Mouse (Mus musculus): ENCODE data around the gene Gm14296. TPM values are rescaled to one million over a fixed set of nuclear protein-coding genes. Genes with fewer than 3 reads are reported as not detected.
"Not testable (repeated sequence)": the region's sequence is repeated elsewhere in the genome, so short reads cannot be mapped to it uniquely, and the experiment has no call there.

Gene Gm14296
- 4.1 and 7.3 TPM in 2 replicates for total RNA-seq (2014; rRNA removed; ENCODE audit: low replicate concordance)
- 3.4 and 5.7 TPM in 2 replicates for polyA plus RNA-seq (2015; fragmentation: Nextera tagmentation; extraction: Ambion mirVana)

DNA sequence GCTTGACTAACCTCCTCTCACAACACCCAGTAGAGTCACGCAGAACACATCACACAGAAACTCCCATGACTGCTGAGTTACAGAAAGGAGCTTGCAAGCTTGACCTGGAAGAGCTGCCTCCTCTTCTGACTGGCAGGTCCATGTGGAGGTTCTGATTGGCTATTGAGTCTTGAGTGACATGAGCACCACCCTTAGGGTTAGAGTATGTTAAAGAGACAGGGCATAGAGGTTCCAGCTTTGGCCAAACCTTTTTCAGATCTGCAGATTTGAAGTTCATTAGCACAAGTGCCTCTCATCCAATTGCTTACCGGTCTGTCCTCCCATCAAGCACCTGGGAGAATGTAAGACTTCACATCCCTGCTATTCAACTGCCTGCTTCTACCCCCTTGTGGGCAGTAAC, at the start of gene Gm14296:
TSS of gene Gm14296 (minus strand) at position 101 of the 400 bp plus-strand sequence.
- H3K4me1 ChIP-seq (ENCODE audit: control insufficient read depth, insufficient read depth); H3K4me3 ChIP-seq (ENCODE audit: low read depth, low read length); ATAC-seq (ENCODE audit: insufficient read depth, low read depth); DNase-seq (ENCODE audit: low spot score); H3K9ac ChIP-seq (replicated peaks; ENCODE audit: low read depth, low read length); H3K9me3 ChIP-seq (replicated peaks; ENCODE audit: control insufficient read depth, low read length); H3K36me3 ChIP-seq (replicated peaks; ENCODE audit: control insufficient read depth, insufficient read depth, low read length); H3K4me2 ChIP-seq (ENCODE audit: low read depth, low read length); H3K27ac ChIP-seq (ENCODE audit: low read depth); H3K27me3 ChIP-seq (ENCODE audit: control insufficient read depth, insufficient read depth, low read length): not testable (repeated sequence)
- no CpG with 5 or more reads among the region's 2 CpGs for WGBS

- not testable (repeated sequence) for H3K4me3 ChIP-seq (ENCODE audit: low read depth, low read length); ATAC-seq (ENCODE audit: insufficient read depth, low read depth); H3K27me3 ChIP-seq (ENCODE audit: control insufficient read depth, insufficient read depth, low read length); H3K4me2 ChIP-seq (ENCODE audit: low read depth, low read length); H3K4me1 ChIP-seq (ENCODE audit: control insufficient read depth, insufficient read depth); H3K27ac ChIP-seq (ENCODE audit: low read depth); DNase-seq (ENCODE audit: low spot score); H3K9ac ChIP-seq (replicated peaks; ENCODE audit: low read depth, low read length); H3K36me3 ChIP-seq (replicated peaks; ENCODE audit: control insufficient read depth, insufficient read depth, low read length); H3K9me3 ChIP-seq (replicated peaks; ENCODE audit: control insufficient read depth, low read length)
- no CpG with 5 or more reads among the region's 1 CpGs for WGBS
Observed at GRCm38 (mm10) chr2:176905464-176905863, 22.1 kb downstream of the Gm14296 start.

Other genes starting within 250 kb of the Gm14296 start
- gene Gm14305, start 219.5 kb downstream of the Gm14296 start, total RNA-seq (2014; rRNA removed; ENCODE audit: low replicate concordance): 17.0 and 21.6 TPM in 2 replicates
- gene Gm14305, start 219.5 kb downstream of the Gm14296 start, polyA plus RNA-seq (2015; fragmentation: Nextera tagmentation; extraction: Ambion mirVana): 20.0 and 21.7 TPM in 2 replicates
- 7.0 and 10.2 TPM in 2 replicates for gene Gm14295, start 129.2 kb downstream of the Gm14296 start, total RNA-seq (2014; rRNA removed; ENCODE audit: low replicate concordance)
- 13.5 and 18.4 TPM in 2 replicates for gene Gm14295, start 129.2 kb downstream of the Gm14296 start, polyA plus RNA-seq (2015; fragmentation: Nextera tagmentation; extraction: Ambion mirVana)
- not detected in 2 replicates for gene Gm14408, start 96.7 kb downstream of the Gm14296 start, total RNA-seq (2014; rRNA removed; ENCODE audit: low replicate concordance)
- gene Gm14408, start 96.7 kb downstream of the Gm14296 start, polyA plus RNA-seq (2015; fragmentation: Nextera tagmentation; extraction: Ambion mirVana): not detected in 2 replicates
- 0.62 and 4.4 TPM in 2 replicates for gene Gm14419, start 73.1 kb upstream of the Gm14296 start, total RNA-seq (2014; rRNA removed; ENCODE audit: low replicate concordance)
- gene Gm14419, start 73.1 kb upstream of the Gm14296 start, polyA plus RNA-seq (2015; fragmentation: Nextera tagmentation; extraction: Ambion mirVana): 6.6 and 9.6 TPM in 2 replicates
- not detected in 2 replicates for gene Gm14401, start 146.5 kb upstream of the Gm14296 start, total RNA-seq (2014; rRNA removed; ENCODE audit: low replicate concordance)
- gene Gm14401, start 146.5 kb upstream of the Gm14296 start, polyA plus RNA-seq (2015; fragmentation: Nextera tagmentation; extraction: Ambion mirVana): 0.15 TPM in 1 of 2 replicates, not detected in the other